Mouse (Mus musculus) ES-Bruce4 (cell line): Measurements from ENCODE around the gene Nomo1.

Source experiments
- CTCF ChIP-seq: IDR thresholded peaks from one replicate; pipeline ENCODE4 v1.8.1; 2011; ENCODE audit warnings: low read depth, low read length
- EP300 ChIP-seq: IDR thresholded peaks from 2 replicates; pipeline ENCODE4 v1.6.1; 2011; ENCODE audit warnings: low read depth, low read length; ENCODE audit not compliant: insufficient read depth
- POLR2A ChIP-seq: IDR thresholded peaks from one replicate; pipeline ENCODE4 v1.8.1; 2011; ENCODE audit warnings: low read length; ENCODE audit not compliant: insufficient read depth

DNA sequence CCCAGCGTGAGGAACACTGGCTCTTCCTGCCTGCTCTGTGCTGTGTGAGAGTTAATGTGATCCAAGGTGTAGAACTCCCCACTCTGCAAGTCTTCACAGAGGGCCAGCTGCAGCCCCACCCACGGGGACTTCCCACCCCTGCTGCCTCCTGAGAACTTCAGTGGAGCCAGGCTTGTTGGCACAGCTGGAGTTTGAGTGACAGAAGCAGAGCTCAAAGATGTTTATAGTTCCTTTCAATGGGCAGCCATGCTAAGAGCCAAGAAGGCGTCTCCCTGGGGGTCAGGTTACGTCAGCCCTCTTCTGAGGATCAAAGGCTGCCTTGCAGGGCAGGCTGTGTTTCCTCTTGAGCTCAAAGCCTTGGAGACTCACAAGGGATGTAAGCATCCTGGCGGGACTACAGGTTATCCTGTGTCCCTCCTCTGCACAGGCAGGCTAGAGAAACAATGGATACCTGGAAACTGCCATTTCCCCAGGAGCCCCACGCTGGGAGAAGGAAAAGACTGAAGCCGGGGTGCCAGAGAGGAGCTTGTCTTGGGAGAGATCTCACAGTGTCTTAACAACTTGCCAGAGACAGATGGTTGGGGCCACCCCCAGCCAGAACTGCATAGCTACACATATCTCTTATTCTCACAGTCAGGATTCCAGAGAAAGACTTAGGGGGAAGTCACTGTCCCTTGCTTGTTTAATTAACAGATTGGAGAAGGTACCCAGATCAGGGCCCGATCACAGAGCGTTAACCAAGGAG, 20.1 kb upstream of the Nomo1 start:
- TF ChIP-seq CTCF, result no peak
- TF ChIP-seq POLR2A, result no peak
- no peak for TF ChIP-seq EP300
